Mouse (Mus musculus) thymus, adult 2 months (tissue): ENCODE measurements around the gene St7l.

Experiments
- CTCF ChIP-seq: fragments of 200-500 bp; IDR thresholded peaks from 2 replicates; pipeline ENCODE4 v1.5.1; 2012; ENCODE audit warnings: mild to moderate bottlenecking, control low read depth, low read length, moderate library complexity, borderline replicate concordance; ENCODE audit not compliant: control insufficient read depth, poor library complexity, insufficient read depth; ENCODE audit errors: extremely low read depth
- POLR2A ChIP-seq: fragments of 200-500 bp; IDR thresholded peaks from 2 replicates; pipeline ENCODE4 v1.6.1; 2012; ENCODE audit warnings: mild to moderate bottlenecking, low read length, control low read depth, moderate library complexity; ENCODE audit not compliant: control insufficient read depth, poor library complexity, insufficient read depth; ENCODE audit errors: extremely low read depth

GRCm38 (mm10) chr3:104863786-104864650 lies at the start of gene St7l, which contains the start of gene Capza1:
- TF ChIP-seq CTCF (0 out of 2 replicates have a peak, but pooled peaks have one; percentile 51), POLR2A (peak; percentile 98)
